Mouse (Mus musculus) right cerebral cortex, postnatal 4 days (tissue): ENCODE data around the gene Mylpf.

ENCODE experiments used
- DNase-seq: peaks from one replicate; pipeline ENCODE4 v3.0.0-alpha.2; 2022

The Mylpf gene

DNA sequence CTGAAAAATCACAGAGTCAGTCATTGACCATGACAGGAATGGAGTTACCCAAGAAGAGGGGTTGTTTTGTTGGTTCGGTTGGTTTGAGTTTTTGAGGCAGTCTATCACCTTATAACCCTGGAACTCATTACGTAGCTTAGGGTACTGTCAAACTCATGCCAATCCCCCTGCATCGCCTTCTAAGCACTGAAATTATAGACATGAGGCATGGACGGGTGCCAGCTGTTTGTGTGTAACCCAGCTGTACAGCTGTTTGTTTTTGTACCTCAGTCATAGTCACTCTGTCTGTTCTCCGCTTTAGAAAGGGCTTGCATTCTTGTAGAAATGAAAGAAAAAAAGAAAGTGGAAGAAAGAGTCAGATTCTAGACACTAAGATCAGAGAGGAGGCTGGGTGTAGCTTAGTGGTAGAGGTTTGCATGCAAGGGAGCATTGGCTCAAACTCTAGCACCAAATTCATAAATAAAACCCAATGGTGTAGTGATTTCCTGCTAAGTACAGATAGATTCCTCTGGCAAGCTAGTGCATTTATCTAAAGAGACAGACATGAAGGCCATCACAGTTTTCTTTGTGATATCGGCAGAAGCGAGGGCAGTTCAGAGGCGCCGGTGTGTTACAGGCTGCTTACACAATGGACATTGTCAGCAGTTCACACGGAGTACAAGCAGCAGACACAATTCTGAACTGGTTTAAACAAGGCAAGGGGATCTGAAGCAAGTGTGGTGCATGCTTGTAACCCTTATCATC, 53.7 kb downstream of the Mylpf start:
- DNase-seq, result no peak

- no peak for DNase-seq
These were observed 54.8 kb downstream of the Mylpf start for GRCm38 (mm10) chr7:127263526-127263925.
